Mouse (Mus musculus) CH12.LX (cell line): ENCODE results near the gene Tmem229b.

Experiments
- BHLHE40 ChIP-seq: IDR thresholded peaks from 2 replicates; pipeline ENCODE4 v1.6.1; 2011; ENCODE audit warnings: mild to moderate bottlenecking, low read depth, low read length, improper control_type of control experiment
- CHD2 ChIP-seq: IDR thresholded peaks from 2 replicates; pipeline ENCODE4 v1.6.1; 2011; ENCODE audit warnings: low read length, improper control_type of control experiment
- EP300 ChIP-seq: IDR thresholded peaks from 2 replicates; pipeline ENCODE4 v1.6.1; 2011; ENCODE audit warnings: low read length, improper control_type of control experiment
- IRF4 ChIP-seq: IDR thresholded peaks from 2 replicates; pipeline ENCODE4 v1.6.1; 2014; ENCODE audit warnings: low read depth, mild to moderate bottlenecking, inconsistent platforms, low read length, improper control_type of control experiment
- MXI1 ChIP-seq: IDR thresholded peaks from 2 replicates; pipeline ENCODE4 v1.6.1; 2011; ENCODE audit warnings: mild to moderate bottlenecking, low read depth, low read length, improper control_type of control experiment
- MYC ChIP-seq: IDR thresholded peaks from 2 replicates; pipeline ENCODE4 v1.6.1; 2011; ENCODE audit warnings: low read depth, mild to moderate bottlenecking, improper control_type of control experiment, low read length
- POLR2A ChIP-seq: IDR thresholded peaks from 2 replicates; pipeline ENCODE4 v1.6.1; 2011; ENCODE audit warnings: low read depth, mild to moderate bottlenecking, improper control_type of control experiment, low read length
- USF1 ChIP-seq: IDR thresholded peaks from 2 replicates; pipeline ENCODE4 v1.6.1; 2014; ENCODE audit warnings: low read depth, mild to moderate bottlenecking, inconsistent platforms, low read length, improper control_type of control experiment
- ZMIZ1 ChIP-seq: IDR thresholded peaks from 2 replicates; pipeline ENCODE4 v1.6.1; 2012; ENCODE audit warnings: low read depth, mild to moderate bottlenecking, inconsistent platforms, low read length, improper control_type of control experiment

DNA sequence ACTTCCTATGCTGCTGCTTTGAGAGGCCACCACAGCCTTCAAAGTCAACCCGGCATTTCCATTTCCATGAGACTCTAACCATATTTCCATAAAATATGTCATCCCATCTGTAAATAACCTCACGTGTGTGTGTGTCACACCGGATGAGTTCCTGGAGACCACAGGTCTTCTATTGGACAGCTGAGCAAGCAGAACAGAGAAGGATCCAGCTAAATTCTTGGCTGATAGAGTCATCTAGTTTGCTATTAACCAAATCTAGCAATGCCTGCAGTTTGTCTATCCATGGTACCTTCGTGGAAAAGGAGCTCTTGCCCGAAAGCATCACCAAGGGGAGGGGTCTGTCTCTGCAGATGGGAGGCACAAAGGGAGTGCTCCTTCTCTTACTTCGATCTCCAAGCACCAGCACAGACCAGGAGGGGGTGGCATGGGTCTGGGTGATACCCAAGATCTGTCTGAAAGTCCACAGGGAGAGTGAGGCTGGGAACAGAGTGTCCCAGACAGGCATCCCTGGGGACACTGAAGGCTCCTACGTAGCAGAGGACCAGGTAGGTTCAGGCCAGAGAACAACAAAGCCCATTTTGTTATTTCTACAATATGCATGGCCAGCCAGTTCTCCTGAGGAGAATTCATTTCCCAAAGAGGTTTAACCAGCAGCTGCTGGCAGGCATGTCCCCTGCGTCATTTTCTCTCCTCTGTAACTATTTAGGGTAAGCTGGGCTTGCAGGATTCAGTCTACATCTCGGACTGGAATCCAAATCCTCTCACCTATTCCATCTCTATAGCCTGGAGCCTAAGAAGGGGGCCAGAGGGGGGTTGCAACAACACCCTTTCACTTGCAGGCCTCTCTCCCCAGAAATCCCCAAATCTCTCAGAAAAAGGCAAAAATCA lies 25.2 kb downstream of the Tmem229b start:
- TF ChIP-seq MYC (no peak), USF1 (no peak), CHD2 (no peak), EP300 (no peak), ZMIZ1 (no peak), MXI1 (no peak), BHLHE40 (no peak), POLR2A (no peak), IRF4 (no peak)
